Mouse (Mus musculus): ENCODE data around the gene Dnajc22. TPM values are rescaled to one million over a fixed set of nuclear protein-coding genes. Genes with fewer than 3 reads are reported as not detected.
"Not testable (repeated sequence)": the region's sequence is repeated elsewhere in the genome, so short reads cannot be mapped to it uniquely, and the experiment has no call there.

The Dnajc22 gene
- 1.2 TPM in 2 replicates for polyA plus RNA-seq (2016; fragmentation: Nextera tagmentation; extraction: Ambion mirVana)

DNA sequence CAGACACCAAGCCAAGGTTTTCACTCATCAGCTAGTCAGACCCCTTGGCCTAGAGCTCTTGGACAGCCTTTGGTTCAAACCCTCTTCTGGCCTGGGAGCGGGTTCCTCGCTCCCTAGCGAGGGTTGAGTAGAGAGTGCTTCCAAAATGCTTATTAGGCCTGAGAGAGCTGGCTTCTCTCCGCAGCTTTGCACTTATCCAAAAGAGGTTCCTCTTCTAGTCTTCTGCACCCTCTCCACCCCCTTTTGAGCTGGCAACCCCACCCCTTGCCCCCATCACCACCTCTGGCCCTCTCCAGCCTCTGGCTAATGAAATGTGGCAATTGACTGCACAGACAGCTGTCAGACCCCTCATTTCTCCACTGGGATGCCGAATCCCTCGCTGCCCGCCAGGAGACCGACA lies at the start of gene Dnajc22:
TSS of gene Dnajc22 (plus strand) at position 301 of the 400 bp plus-strand sequence.
- Histone ChIP-seq H3K4me2 (peak within 1 kb of the TSS; percentile 91), H3K4me1 (replicated peaks) (peaks cover 49% of the 10 kb centered on the region), H3K27ac (ENCODE audit: poor library complexity, severe bottlenecking) (no peak within 1 kb of the TSS), H3K9me3 (replicated peaks) (no peaks in the 10 kb centered on the region), H3K36me3 (no peaks in the 10 kb centered on the region), H3K27me3 (replicated peaks) (peaks cover 97% of the 10 kb centered on the region), H3K4me3 (peak within 1 kb of the TSS; percentile 55), H3K9ac (peak within 1 kb of the TSS; percentile 68)
- 32% methylated on average over 8 of the region's 8 CpGs for WGBS
- no peak for ATAC-seq (ENCODE audit: insufficient number of reproducible peaks, low FRiP score)

DNA sequence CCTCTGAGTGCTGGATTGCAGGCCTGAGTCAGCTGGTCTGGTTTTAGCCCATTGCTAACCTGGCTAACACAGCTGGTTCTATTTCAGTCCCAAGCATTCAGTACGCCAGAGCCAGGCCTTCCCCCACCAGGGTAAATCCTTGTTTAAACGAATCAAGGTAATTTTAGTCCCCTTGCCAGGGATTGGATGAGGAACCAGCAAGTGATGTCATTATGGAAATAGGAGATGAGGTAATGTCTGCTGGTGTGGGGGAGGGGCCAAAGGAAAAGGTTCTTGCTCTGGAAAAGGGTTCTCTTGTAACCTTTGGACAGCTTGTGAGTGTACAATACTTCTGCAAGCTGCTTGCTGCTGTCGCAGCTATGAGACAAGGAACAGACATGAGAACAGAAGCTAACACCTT lies 48.1 kb upstream of the Dnajc22 start:
- Histone ChIP-seq H3K4me3 (no peak overlapping the region), H3K4me1 (replicated peaks) (peaks cover 18% of the 10 kb centered on the region), H3K27ac (ENCODE audit: poor library complexity, severe bottlenecking) (no peak overlapping the region), H3K9ac (no peak overlapping the region), H3K36me3 (no peaks in the 10 kb centered on the region), H3K9me3 (replicated peaks) (no peaks in the 10 kb centered on the region), H3K27me3 (replicated peaks) (0 out of 2 replicates have a peak, but pooled peaks cover 17% of the 10 kb centered on the region), H3K4me2 (no peak overlapping the region)
- 41% methylated on average over 3 of the region's 3 CpGs for WGBS
- no peak for ATAC-seq (ENCODE audit: insufficient number of reproducible peaks, low FRiP score)

DNA sequence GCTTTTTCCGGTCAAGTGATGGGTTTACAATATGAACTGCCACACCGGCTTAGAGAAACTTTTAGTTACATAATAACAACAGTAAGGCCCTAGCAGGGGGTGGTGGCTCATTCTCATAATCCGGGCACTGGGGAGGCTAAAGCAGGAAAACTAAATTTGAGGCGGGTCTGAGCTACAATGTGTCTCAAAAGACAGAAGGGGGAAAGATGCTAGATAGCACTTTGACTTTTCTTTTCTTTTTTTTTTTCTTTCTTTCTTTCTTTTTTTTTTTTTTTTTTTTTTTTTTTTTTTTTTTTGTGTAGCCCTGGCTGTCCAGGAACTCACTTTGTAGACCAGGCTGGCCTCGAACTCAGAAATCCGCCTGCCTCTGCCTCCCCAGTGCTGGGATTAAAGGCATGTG lies 47.2 kb upstream of the Dnajc22 start:
- not testable (repeated sequence) for ATAC-seq (ENCODE audit: insufficient number of reproducible peaks, low FRiP score); H3K4me2 ChIP-seq; H3K9me3 ChIP-seq (replicated peaks); H3K36me3 ChIP-seq; H3K4me3 ChIP-seq; H3K27ac ChIP-seq (ENCODE audit: poor library complexity, severe bottlenecking); H3K4me1 ChIP-seq (replicated peaks); H3K9ac ChIP-seq
- 76% methylated on average over 6 of the region's 6 CpGs for WGBS
- H3K27me3 ChIP-seq (replicated peaks) = 0 out of 2 replicates have a peak, but pooled peaks cover 17% of the 10 kb centered on the region

DNA sequence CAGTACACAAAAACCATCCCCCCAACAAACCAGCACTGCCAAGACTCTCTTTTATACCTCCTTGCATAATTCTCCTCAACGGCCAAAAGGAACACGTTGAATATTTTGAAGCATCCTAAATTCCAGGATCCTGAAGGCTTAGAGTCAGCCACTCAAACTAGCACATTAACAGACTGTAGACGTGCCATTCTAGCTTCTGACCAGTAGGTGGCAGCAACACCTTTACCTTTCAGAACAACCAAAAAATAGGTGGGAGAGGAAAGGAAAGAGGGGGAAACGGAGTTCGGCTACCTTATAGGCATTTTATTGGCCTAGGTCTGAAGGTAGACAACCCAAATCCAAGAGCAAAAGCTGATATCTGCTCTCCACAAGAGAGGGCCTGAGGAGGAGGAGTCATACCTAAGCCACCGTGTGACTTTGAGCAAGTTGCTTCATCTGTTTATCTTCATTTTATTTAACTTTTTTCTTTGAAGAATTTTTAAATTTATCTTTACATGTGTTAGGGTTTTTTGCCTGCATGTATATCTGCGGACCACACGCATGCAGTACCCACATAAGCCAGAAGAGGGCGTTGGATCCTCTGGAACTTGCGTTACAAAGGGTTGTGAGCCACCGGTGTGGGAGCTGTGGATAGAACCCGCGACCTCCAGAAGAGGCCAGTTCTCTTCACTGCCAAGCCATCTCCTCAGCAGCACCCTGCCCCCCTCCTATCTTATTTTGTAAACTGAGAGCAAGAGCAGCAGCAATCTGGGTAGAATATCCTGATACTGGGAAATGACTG lies 43.3 kb upstream of the Dnajc22 start:
- Histone ChIP-seq H3K4me2 (no peak overlapping the region), H3K4me3 (no peak overlapping the region), H3K9ac (no peak overlapping the region), H3K36me3 (no peaks in the 10 kb centered on the region), H3K27ac (ENCODE audit: poor library complexity, severe bottlenecking) (no peak overlapping the region), H3K27me3 (replicated peaks) (peaks cover 40% of the 10 kb centered on the region), H3K9me3 (replicated peaks) (no peaks in the 10 kb centered on the region), H3K4me1 (replicated peaks) (peaks cover 15% of the 10 kb centered on the region; the same call in 1 of the 2 replicates)
- 25% methylated on average over 13 of the region's 13 CpGs for WGBS
- no peak for ATAC-seq (ENCODE audit: insufficient number of reproducible peaks, low FRiP score)

DNA sequence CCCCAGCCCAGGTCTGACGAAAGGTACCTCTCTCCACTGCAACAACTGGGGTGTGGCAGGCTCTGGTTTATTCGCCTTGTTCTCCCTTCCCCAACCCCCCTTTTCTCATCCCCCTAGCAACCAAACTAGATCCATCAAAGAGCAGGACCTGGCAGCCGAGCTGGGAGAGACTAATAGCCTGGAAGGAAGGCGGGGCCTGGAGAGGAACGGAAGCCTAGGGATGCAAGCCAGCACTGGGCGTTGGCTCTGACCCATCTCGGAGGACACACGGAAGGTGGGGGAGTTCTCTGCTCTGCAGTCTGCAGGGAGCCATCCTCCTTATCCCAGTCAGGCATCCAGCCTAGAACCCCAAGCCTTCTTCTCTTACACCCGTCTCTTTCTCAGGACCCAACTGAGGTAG lies 39.6 kb upstream of the Dnajc22 start:
- no peak overlapping the region for H3K9ac ChIP-seq
- 15% methylated on average over 9 of the region's 9 CpGs for WGBS
- ATAC-seq (ENCODE audit: insufficient number of reproducible peaks, low FRiP score) = no peak

DNA sequence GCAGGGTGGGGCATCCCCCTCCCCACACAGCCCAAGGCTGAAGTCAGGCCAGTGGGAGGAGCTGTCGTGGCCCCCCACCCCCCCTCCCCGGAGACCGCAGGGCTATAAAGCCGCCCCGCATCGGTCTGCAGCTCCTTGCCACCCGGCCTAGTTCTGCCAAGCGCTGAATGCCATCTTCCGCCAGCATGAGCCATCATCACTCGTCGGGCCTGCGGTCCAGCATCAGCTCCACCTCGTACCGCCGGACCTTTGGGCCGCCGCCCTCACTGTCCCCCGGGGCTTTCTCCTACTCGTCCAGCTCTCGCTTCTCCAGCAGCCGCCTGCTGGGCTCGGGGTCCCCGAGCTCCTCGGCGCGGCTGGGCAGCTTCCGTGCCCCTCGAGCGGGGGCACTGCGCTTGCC lies 37.9 kb upstream of the Dnajc22 start, which contains the start of gene Prph:
TSS of gene Prph (plus strand) at position 135 of the 400 bp plus-strand sequence.
- Histone ChIP-seq H3K4me3 (peak within 1 kb of the TSS; percentile 42), H3K4me1 (replicated peaks) (peaks cover 34% of the 10 kb centered on the region), H3K36me3 (no peaks in the 10 kb centered on the region), H3K9ac (peak within 1 kb of the TSS; percentile 34), H3K4me2 (peak within 1 kb of the TSS; percentile 73), H3K9me3 (replicated peaks) (peaks cover 3% of the 10 kb centered on the region; the same call in 1 of the 2 replicates), H3K27me3 (replicated peaks) (peaks cover 87% of the 10 kb centered on the region), H3K27ac (ENCODE audit: poor library complexity, severe bottlenecking) (no peak within 1 kb of the TSS)
- ATAC-seq (ENCODE audit: insufficient number of reproducible peaks, low FRiP score) = no peak
- 1% methylated on average over 26 of the region's 30 CpGs for WGBS

More for the DNA sequence above, 39.6 kb upstream of the Dnajc22 start:
- H3K4me3 ChIP-seq = no peak overlapping the region
- peaks cover 34% of the 10 kb centered on the region for H3K4me1 ChIP-seq (replicated peaks)
- no peaks in the 10 kb centered on the region for H3K9me3 ChIP-seq (replicated peaks)
- H3K36me3 ChIP-seq = no peaks in the 10 kb centered on the region
- H3K4me2 ChIP-seq = no peak overlapping the region
- H3K27me3 ChIP-seq (replicated peaks) = peaks cover 70% of the 10 kb centered on the region
- H3K27ac ChIP-seq (ENCODE audit: poor library complexity, severe bottlenecking) = no peak overlapping the region

DNA sequence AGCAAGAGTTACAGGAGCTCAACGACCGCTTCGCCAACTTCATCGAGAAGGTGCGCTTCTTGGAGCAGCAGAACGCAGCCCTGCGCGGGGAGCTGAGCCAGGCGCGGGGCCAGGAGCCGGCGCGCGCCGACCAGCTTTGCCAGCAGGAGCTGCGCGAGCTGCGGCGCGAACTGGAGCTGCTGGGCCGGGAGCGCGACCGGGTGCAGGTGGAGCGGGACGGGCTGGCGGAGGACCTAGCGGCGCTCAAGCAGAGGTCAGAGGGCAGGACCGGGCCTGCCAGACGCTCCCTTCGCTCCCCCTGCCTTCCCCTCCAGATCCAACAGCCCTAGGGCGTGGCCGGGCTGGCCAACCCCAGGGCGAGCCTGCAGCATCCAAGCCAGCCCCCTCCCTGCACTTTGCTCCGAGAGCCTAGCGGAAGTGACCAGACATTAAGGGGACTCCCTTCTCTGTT lies 37.4 kb upstream of the Dnajc22 start:
- Histone ChIP-seq H3K9ac (peak overlapping the region; percentile 34), H3K4me2 (peak overlapping the region; percentile 73), H3K4me1 (replicated peaks) (peaks cover 34% of the 10 kb centered on the region), H3K27ac (ENCODE audit: poor library complexity, severe bottlenecking) (no peak overlapping the region), H3K27me3 (replicated peaks) (peaks cover 91% of the 10 kb centered on the region), H3K36me3 (no peaks in the 10 kb centered on the region), H3K9me3 (replicated peaks) (peaks cover 3% of the 10 kb centered on the region; the same call in 1 of the 2 replicates), H3K4me3 (peak overlapping the region; percentile 42)
- WGBS = under 1% methylated on average over 37 of the region's 37 CpGs
- ATAC-seq (ENCODE audit: insufficient number of reproducible peaks, low FRiP score) = peak; percentile 54; the same call in 1 of the 2 replicates

DNA sequence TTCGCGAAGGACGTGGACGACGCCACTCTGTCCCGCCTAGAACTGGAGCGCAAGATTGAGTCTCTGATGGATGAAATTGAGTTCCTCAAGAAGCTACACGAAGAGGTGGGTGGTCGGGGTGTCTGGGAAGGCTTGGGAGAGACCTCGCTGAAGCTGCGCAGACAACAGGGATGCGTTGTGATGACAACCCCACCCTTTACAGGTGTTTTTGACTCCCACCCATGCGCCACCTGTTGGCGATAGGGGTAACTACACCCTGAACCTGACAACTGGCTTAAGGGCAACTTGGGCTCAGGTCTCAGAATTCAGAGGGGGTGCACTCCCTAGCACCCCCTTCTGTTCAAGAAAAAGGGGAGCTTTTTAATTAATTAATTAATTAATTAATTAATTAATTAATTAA lies 36.6 kb upstream of the Dnajc22 start:
- no peak for ATAC-seq (ENCODE audit: insufficient number of reproducible peaks, low FRiP score)
- Histone ChIP-seq H3K27ac (ENCODE audit: poor library complexity, severe bottlenecking) (no peak overlapping the region), H3K4me2 (peak overlapping the region; percentile 73), H3K36me3 (no peaks in the 10 kb centered on the region), H3K9me3 (replicated peaks) (peaks cover 3% of the 10 kb centered on the region; the same call in 1 of the 2 replicates), H3K4me3 (peak overlapping the region; percentile 42), H3K27me3 (replicated peaks) (peaks cover 95% of the 10 kb centered on the region), H3K4me1 (replicated peaks) (peaks cover 34% of the 10 kb centered on the region), H3K9ac (no peak overlapping the region)
- WGBS = 6% methylated on average over 14 of the region's 14 CpGs

DNA sequence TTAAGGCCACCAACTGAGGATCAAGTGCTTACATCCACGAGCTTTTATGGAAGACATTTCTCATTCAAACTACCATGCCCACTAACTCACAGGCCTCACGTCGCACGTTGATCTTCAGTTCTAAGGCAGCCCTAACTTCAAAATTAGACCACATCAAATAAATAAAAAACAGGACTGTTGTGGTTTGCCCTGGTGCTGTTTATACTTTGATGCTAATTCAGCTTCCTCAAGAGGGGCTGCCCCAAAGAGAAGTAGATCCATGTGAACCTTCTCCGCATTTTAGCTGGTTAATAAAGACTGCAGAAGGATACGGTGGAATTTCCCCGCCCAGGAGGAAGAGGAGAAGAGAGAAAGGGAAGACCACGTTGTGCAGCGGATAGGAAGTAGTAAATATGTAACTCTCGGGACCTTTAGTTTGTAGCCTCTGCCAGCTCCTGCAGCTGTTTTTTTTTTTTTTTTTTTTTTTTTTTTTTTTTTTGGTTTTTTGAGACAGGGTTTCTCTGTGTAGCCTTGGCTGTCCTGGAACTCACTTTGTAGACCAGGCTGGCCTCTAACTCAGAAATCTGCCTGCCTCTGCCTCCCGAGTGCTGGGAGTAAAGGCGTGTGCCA lies 27.3 kb upstream of the Dnajc22 start:
- no peak overlapping the region for H3K4me3 ChIP-seq
- peaks cover 48% of the 10 kb centered on the region for H3K27me3 ChIP-seq (replicated peaks)
- H3K9ac ChIP-seq = no peak overlapping the region
- no peaks in the 10 kb centered on the region for H3K4me1 ChIP-seq (replicated peaks)
- no peaks in the 10 kb centered on the region for H3K36me3 ChIP-seq
- H3K4me2 ChIP-seq = no peak overlapping the region
- no peaks in the 10 kb centered on the region for H3K9me3 ChIP-seq (replicated peaks)
- 78% methylated on average over 12 of the region's 12 CpGs for WGBS
- no peak overlapping the region for H3K27ac ChIP-seq (ENCODE audit: poor library complexity, severe bottlenecking)
- no peak for ATAC-seq (ENCODE audit: insufficient number of reproducible peaks, low FRiP score)

DNA sequence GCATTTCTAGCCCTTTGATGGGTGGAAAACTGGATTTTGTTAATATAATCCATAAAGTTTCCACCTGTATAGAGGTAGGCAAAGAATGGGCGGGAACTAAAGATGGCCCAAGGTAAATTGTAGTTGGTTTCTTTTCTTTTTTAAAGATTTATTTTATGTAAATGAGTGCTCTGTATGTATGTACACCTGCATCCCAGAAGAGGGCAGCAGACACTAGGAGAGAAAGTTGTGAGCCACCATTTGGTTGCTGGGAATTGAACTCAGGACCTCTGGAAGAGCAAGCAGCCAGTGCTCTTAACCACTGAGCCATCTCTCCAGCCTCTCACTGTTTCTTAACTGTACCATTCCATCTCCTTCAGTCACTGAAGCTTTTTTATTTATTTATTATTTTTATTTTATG lies 21.0 kb upstream of the Dnajc22 start:
- Histone ChIP-seq H3K27ac (ENCODE audit: poor library complexity, severe bottlenecking) (no peak overlapping the region), H3K27me3 (replicated peaks) (peaks cover 8% of the 10 kb centered on the region; the same call in 1 of the 2 replicates), H3K4me1 (replicated peaks) (peaks cover 14% of the 10 kb centered on the region), H3K9ac (no peak overlapping the region), H3K36me3 (no peaks in the 10 kb centered on the region), H3K4me2 (no peak overlapping the region), H3K9me3 (replicated peaks) (no peaks in the 10 kb centered on the region), H3K4me3 (no peak overlapping the region)
- no peak for ATAC-seq (ENCODE audit: insufficient number of reproducible peaks, low FRiP score)
- WGBS = 78% methylated on average over 1 of the region's 1 CpGs

DNA sequence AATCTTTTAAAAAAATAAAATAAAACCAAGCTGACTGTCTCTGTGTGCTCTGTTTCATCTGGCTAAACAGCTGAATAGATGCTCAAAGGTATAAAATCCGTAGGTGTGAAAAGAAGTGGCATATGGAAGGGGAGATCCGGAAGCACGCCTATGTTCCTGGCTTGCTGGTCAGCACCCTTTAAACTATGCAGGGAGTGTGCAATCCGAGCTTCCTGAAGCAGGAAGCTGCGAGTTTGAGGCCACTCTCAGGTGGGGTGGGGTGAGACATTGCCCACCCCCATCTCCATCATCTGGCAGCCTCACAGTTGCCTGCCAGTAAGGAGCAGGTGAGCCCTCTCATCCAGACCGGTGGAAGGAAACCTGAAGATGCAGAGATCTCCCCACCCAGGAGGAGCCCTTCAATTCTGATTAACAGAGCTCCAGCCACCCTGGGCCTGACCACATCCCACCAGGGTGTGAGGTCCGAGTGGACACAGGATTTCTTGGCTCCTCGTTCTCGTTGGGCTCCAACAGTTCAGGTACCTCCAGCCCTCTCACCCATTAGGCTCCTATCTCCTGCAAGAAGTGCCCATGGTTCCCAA lies 18.9 kb upstream of the Dnajc22 start, which contains the start of gene Troap:
TSS of gene Troap (plus strand) at position 557 of the 581 bp plus-strand sequence.
- Histone ChIP-seq H3K4me3 (peak within 1 kb of the TSS; percentile 79), H3K27ac (ENCODE audit: poor library complexity, severe bottlenecking) (peak within 1 kb of the TSS; percentile 92), H3K9me3 (replicated peaks) (no peaks in the 10 kb centered on the region), H3K4me1 (replicated peaks) (peaks cover 32% of the 10 kb centered on the region), H3K9ac (peak within 1 kb of the TSS; percentile 85), H3K36me3 (peaks cover 17% of the 10 kb centered on the region), H3K4me2 (peak within 1 kb of the TSS; percentile 75), H3K27me3 (replicated peaks) (no peaks in the 10 kb centered on the region)
- 17% methylated on average over 9 of the region's 9 CpGs for WGBS
- 0 out of 2 replicates have a peak, but pooled peaks have one; percentile 0 for ATAC-seq (ENCODE audit: insufficient number of reproducible peaks, low FRiP score)

All from heart, embryonic 12.5 days (tissue).